Mouse (Mus musculus) testis, adult 2 months (tissue): ENCODE results near the gene 4930523C07Rik. TPM values are rescaled to one million over a fixed set of nuclear protein-coding genes. Genes with fewer than 3 reads are reported as not detected.
A peak's percentile ranks its signal among the peaks of the same experiment; 100 is the strongest.

Source experiments
- H3K27ac ChIP-seq: fragments of 200-500 bp; 2 replicates; pipeline ENCODE4 v1.5.1; 2012; ENCODE audit warnings: low read depth, low read length; ENCODE audit not compliant: control insufficient read depth, insufficient read depth
- H3K27me3 ChIP-seq: fragments of 200-500 bp; 2 replicates; pipeline ENCODE4 v1.6.1; 2012; ENCODE audit warnings: mild to moderate bottlenecking, low read length, moderate library complexity; ENCODE audit not compliant: control insufficient read depth, insufficient read depth
- H3K36me3 ChIP-seq: fragments of 200-500 bp; 2 replicates; pipeline ENCODE4 v1.6.1; 2012; ENCODE audit warnings: mild to moderate bottlenecking, low read length; ENCODE audit not compliant: control insufficient read depth, insufficient read depth
- H3K4me1 ChIP-seq: fragments of 200-500 bp; 2 replicates; pipeline ENCODE4 v1.6.1; 2012; ENCODE audit warnings: low read length; ENCODE audit not compliant: control insufficient read depth, insufficient read depth
- H3K4me3 ChIP-seq: fragments of 200-500 bp; 2 replicates; pipeline ENCODE4 v1.5.1; 2012; ENCODE audit warnings: low read depth, mild to moderate bottlenecking, low read length, moderate library complexity, mixed read lengths; ENCODE audit not compliant: control insufficient read depth
- CTCF ChIP-seq: fragments of 200-500 bp; IDR thresholded peaks from 2 replicates; pipeline ENCODE4 v1.5.1; 2012; ENCODE audit warnings: low read depth, mild to moderate bottlenecking, inconsistent platforms, low read length, moderate library complexity; ENCODE audit not compliant: control insufficient read depth, insufficient read depth, insufficient replicate concordance
- POLR2A ChIP-seq: fragments of 200-500 bp; IDR thresholded peaks from 2 replicates; pipeline ENCODE4 v1.6.1; 2012; ENCODE audit warnings: low read depth, mild to moderate bottlenecking, inconsistent platforms, low read length, moderate library complexity; ENCODE audit not compliant: control insufficient read depth
- polyA plus RNA-seq: library from polyadenylated mRNA; depleted of rRNA; stranded (reverse); fragments of >200 nt; gene quantifications from 2 replicates; pipeline ENCODE4 v1.2.3, GENCODE M21; 2012

The 4930523C07Rik gene
- polyA plus RNA-seq, 1 experiment: 27.8 TPM

DNA sequence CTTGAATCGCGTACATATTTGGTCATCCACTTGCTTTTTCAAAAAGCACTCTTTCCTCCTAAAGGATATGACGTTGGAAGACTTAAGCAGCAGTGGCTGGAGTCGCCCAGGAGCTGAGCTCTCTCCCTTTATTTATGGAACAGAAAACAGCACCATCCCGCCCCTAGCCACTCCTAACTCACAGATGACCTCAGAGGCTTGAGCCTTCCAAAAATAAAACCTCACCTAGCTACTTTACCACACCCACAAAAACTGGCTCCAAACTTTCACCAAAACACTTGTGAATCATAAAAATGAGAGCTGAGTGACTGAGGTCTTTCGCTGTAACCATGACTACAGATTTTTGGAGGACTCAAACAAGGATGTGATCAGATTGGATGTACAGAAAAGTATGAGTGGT is 16.4 kb downstream of the 4930523C07Rik start:
- no peak overlapping the region for H3K27ac ChIP-seq
- H3K36me3 ChIP-seq: no peaks in the 10 kb centered on the region

DNA sequence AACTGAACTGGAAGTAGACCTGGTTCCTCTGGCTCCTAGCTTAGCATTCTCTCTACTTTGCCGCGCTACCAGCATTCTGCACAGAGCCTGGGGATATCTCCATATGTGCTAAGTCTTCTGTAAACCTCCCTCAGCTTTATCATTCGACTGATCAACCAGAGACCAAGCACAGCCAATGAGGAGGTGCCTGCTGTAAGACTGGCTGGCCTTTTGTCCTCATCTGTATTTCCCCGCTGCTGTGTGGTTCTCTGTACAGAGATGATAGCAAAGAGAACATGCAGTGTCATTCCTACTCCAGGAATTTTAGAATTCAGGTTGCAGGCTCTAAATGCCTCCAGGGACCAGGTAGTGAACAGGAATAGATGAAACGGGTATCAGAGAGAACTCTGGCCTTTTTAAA is 17.1 kb downstream of the 4930523C07Rik start:
- Histone ChIP-seq H3K4me3 (no peak overlapping the region), H3K27me3 (no peaks in the 10 kb centered on the region), H3K36me3 (no peaks in the 10 kb centered on the region), H3K4me1 (no peaks in the 10 kb centered on the region), H3K27ac (no peak overlapping the region)
- TF ChIP-seq CTCF (no peak), POLR2A (no peak)

More for the DNA sequence above, 16.4 kb downstream of the 4930523C07Rik start:
- no peaks in the 10 kb centered on the region for H3K27me3 ChIP-seq
- no peaks in the 10 kb centered on the region for H3K4me1 ChIP-seq
- H3K4me3 ChIP-seq: no peak overlapping the region
- TF ChIP-seq CTCF (no peak), POLR2A (no peak)

DNA sequence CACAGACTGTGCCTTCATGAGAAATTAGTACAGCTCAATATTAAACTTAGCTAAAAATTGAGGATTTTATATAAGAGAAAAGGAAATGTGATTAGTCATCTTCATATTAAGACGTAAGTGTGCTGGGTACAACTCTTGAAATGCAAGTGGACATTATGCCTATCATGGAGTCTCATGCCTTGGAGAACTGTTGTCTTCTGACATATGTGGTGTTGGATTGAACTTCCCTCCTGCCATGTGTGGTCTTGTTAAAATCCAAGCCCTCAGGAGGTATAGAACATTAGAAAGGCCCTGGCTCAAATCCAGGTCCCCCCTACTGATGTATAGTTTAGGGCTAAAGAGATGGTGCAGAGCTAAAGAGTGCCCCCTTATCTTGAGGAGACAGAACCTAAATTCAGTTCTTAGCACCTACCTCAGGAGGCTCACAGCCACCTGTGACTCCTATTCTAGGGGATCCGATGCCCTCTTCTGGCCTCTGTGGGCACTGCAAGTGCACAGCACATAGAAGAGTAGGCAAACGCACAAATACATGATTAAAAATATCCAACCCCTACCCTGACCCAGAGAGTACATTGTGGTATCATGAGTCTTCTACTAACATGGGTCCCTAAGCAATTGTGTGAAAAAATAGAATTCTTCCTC is 17.7 kb downstream of the 4930523C07Rik start:
- TF ChIP-seq POLR2A (no peak), CTCF (peak; percentile 55; the same call in 1 of the 2 replicates)
- Histone ChIP-seq H3K4me1 (no peaks in the 10 kb centered on the region), H3K27me3 (no peaks in the 10 kb centered on the region)

DNA sequence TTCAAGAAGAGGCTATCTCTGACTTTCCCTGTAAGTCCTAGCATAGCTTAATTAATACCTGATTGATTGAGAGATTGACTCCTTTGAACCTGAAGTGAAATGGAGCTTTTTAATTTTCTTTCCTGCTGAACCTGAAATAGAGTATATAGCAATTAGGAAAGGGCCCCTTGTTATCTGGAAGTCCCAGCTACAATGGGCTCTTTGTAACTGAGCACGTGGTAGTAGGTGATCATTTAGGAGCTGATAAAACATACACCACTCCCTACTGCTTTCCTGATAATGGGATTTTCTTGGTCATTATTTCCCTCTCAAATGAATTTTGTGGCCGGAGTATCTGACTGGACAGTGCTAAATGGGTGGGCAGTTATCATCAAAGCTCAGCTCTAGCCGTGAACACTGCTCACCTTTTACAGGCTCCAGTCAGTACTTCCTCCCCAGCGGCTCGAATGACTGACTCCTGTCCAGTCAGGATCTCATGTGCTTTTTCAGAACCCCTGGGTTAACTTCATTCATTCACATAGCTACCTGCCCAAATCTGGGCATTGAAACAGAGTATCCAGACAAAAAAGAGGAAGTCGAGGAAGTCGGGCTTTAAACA is 20.5 kb downstream of the 4930523C07Rik start:
- H3K27ac ChIP-seq: no peak overlapping the region
- TF ChIP-seq CTCF (no peak), POLR2A (no peak)
- no peaks in the 10 kb centered on the region for H3K4me1 ChIP-seq
- no peak overlapping the region for H3K4me3 ChIP-seq
- H3K27me3 ChIP-seq: no peaks in the 10 kb centered on the region
- H3K36me3 ChIP-seq: no peaks in the 10 kb centered on the region

More for the DNA sequence above, 17.7 kb downstream of the 4930523C07Rik start:
- H3K27ac ChIP-seq: no peak overlapping the region
- no peaks in the 10 kb centered on the region for H3K36me3 ChIP-seq
- no peak overlapping the region for H3K4me3 ChIP-seq

DNA sequence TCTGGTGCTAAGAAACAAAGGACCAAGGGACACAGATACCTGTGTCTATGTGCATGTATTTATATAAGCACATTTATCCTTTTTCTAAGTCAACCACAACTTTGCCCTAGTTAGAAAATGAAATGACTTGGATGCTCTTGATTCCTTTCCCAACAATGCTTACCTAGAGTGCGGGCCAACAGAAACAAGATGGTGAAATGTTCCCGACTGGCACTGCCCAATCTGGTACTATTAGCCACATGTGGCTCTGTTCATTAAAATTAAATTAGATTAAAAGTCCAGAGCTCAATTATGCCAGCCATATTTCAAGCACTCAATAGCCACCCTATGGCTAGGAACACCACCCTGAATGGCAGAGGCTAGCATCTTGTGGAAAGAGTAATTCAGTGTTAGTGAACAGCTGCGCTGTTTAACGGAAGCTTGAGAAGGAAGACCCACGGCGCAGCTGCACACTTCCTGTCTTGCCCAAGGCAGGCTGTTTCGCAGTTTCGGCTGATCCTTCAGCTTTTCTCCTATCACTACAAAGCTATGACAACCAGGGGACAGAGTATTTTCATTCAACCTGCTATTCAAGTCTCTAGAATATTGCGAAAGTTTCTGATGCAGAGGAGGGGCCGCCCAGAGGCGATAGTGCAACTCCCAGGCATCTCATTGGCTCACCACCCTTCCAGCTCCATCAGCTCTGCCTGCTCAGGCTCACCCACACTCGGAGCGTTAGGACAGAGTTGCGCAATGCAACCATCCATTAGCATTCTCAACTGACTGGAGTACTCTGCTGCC is 34.9 kb downstream of the 4930523C07Rik start:
- peak overlapping the region; percentile 74 for H3K4me3 ChIP-seq
- H3K27me3 ChIP-seq: no peaks in the 10 kb centered on the region
- no peaks in the 10 kb centered on the region for H3K36me3 ChIP-seq
- peak overlapping the region; percentile 25 for H3K27ac ChIP-seq
- H3K4me1 ChIP-seq: peaks cover 11% of the 10 kb centered on the region
- TF ChIP-seq POLR2A: no peak
- no peak for TF ChIP-seq CTCF

DNA sequence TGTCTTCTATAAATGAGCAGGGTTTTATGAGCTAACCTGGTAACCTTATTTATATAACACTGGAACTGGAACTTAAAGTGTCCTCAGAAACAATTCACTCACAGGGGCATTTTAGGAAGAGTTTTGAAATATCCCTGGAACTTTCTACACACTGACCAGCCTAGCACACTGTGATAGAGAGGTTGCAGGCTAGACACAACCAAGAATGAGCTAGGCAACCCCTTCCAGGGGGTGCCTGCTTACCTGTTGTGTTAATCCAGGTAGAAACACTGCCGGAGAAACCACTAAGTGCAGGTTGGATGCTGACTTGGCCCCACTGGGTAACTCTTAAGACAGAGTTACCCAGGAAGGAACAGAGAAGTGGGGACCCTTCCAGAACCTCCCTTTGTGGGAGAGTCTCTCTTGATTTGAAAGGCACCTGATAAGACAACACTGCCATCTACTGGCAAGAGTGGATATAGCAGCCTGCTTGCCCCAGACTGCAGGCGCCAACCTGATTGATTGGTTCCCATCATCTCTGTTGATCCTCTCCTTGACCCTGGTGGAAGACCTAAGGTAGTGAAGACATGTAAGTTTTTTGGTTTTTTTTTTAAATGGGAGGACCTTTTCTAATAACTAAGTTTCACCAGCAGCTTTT is 36.7 kb downstream of the 4930523C07Rik start:
- H3K4me1 ChIP-seq: peaks cover 11% of the 10 kb centered on the region
- TF ChIP-seq CTCF (peak; percentile 79; the same call in 1 of the 2 replicates), POLR2A (no peak)
- no peaks in the 10 kb centered on the region for H3K27me3 ChIP-seq
- H3K4me3 ChIP-seq: no peak overlapping the region
- no peak overlapping the region for H3K27ac ChIP-seq
- H3K36me3 ChIP-seq: no peaks in the 10 kb centered on the region

DNA sequence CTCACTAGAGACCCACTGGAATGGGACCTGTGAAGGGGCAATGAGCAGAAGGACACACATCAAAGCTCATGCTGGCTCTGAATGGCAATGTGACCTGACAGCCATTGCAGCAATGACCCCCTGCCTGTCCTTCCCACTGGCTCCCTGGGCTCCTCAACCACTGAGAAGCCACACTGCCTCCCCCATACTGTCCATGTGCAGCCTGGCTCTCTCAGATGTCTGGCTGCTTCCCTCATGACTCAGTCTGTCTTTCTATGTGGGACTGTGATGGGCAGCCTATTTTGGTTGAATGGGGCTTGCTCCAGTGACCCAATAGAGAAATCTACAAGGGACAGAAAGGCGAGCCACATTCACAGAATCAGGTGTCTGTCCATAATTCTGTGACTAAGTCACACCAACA is 38.5 kb downstream of the 4930523C07Rik start:
- Histone ChIP-seq H3K4me1 (peaks cover 11% of the 10 kb centered on the region), H3K36me3 (no peaks in the 10 kb centered on the region), H3K27ac (no peak overlapping the region), H3K4me3 (no peak overlapping the region), H3K27me3 (no peaks in the 10 kb centered on the region)
- TF ChIP-seq POLR2A (no peak), CTCF (no peak)
